Mouse (Mus musculus): ENCODE data around the gene Gapvd1. TPM values are rescaled to one million over a fixed set of nuclear protein-coding genes. Genes with fewer than 3 reads are reported as not detected.

Gapvd1 gene
- polyA plus RNA-seq, 1 experiment from 2014 or later, result 122 TPM

DNA sequence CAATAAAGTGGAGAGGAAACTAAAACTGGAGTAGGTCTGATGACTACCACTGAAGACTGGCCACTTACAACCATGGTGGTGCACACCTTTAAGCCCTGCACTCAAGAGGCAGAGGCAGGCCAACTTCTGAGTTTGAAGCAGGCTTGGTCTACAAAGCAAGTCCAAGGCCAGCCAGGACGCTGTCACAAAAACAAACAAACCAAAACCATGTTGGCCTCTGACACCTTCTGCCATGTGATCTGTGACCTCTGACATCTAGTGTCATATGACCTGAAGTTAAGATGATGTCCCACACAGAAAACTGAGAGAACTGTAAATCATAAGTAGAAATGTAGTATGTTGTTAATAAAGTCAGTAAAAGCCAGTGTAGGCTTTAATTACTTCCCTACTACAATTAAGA is 17.1 kb downstream of the Gapvd1 start:
- peaks cover 11% of the 10 kb centered on the region for H3K36me3 ChIP-seq

DNA sequence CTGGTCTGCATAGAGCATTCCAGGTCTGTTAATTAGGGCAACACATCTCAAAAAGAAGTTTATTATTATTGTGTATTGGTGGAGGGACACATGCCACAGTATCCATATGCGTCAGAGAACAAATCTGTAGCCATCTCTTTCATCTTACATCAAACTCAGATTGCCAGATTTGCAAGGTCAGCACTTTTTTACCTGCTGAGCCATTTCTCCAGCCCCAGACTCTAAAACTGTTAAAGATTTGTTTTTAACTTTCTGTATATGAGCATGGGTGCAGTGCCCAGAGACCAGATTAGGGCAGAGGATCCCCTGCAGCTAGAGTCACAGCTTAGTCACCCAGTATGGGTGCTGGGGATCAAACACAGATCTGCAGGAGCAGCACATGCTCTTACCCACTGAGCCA is 18.4 kb downstream of the Gapvd1 start:
- Histone ChIP-seq H3K27ac (no peak overlapping the region), H3K9ac (no peak overlapping the region), H3K27me3 (no peaks in the 10 kb centered on the region), H3K36me3 (peaks cover 4% of the 10 kb centered on the region; the same call in 1 of the 2 replicates), H3K4me2 (no peak overlapping the region), H3K4me1 (replicated peaks) (no peaks in the 10 kb centered on the region), H3K9me3 (no peaks in the 10 kb centered on the region), H3K4me3 (no peak overlapping the region)
- 83% methylated on average over 1 of the region's 1 CpGs for WGBS
- ATAC-seq (ENCODE audit: low FRiP score), result no peak

More for the DNA sequence above, 17.1 kb downstream of the Gapvd1 start:
- Histone ChIP-seq H3K4me2 (no peak overlapping the region), H3K27ac (no peak overlapping the region), H3K4me3 (no peak overlapping the region), H3K9me3 (no peaks in the 10 kb centered on the region), H3K27me3 (no peaks in the 10 kb centered on the region), H3K4me1 (replicated peaks) (no peaks in the 10 kb centered on the region), H3K9ac (no peak overlapping the region)
- no peak for ATAC-seq (ENCODE audit: low FRiP score)
- WGBS, result 69% methylated on average over 1 of the region's 1 CpGs

DNA sequence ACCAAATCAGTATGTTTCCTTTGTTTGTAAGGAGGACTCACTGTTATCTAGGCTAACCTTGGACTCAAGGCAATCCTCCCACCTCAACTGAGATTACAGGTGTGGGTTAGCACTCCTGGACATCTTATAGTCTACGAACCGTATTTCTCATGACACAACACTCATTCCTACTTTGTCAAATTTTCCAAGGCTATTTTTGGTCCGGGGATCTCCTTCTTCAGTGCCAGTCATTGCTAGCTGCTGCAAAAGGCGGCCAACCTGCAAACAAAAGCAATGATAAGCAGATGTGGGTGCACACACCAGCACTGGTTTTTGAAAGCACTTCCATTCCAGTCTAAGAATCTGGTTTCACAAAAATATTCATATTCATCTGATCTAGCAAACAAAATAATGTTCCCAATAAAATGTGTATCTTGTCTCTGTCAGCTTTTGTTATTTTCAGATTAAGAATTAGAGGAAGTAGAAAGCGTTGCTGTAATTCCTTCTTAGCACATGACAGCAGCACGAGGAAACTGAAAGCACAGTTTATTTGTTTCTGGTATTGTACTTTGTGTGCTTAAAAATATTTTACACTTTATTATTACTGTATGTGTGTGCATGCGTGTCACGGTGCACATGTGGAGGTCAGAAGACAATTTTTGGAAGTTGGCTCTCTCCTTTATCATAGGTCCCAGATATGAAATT is 27.8 kb downstream of the Gapvd1 start:
- no peaks in the 10 kb centered on the region for H3K9me3 ChIP-seq

DNA sequence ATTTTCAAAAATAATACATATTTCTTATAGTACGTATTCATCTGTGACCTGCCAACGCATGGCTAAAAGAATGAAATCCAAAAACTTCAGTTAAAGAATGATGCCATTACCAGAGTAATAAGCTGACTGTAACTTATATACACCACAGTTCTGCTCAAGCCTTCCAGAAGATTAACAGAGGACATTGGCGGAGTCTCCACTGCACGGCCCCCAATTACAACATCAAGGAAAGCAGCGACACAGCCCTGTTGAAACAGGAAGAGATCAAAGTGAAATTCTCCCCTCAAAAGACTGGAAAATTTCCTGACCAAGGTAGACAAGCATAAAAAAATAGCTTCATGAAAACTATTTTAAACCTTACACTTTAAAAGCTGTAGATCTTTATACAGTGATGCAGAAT is 29.8 kb downstream of the Gapvd1 start:
- H3K9ac ChIP-seq, result no peak overlapping the region
- H3K4me1 ChIP-seq (replicated peaks), result no peaks in the 10 kb centered on the region
- H3K4me2 ChIP-seq, result no peak overlapping the region
- no peak for ATAC-seq (ENCODE audit: low FRiP score)
- H3K4me3 ChIP-seq, result no peak overlapping the region
- WGBS, result 94% methylated on average over 5 of the region's 5 CpGs
- peaks cover 70% of the 10 kb centered on the region for H3K36me3 ChIP-seq
- no peak overlapping the region for H3K27ac ChIP-seq
- no peaks in the 10 kb centered on the region for H3K27me3 ChIP-seq
- H3K9me3 ChIP-seq, result no peaks in the 10 kb centered on the region

More for the DNA sequence above, 27.8 kb downstream of the Gapvd1 start:
- Histone ChIP-seq H3K4me2 (no peak overlapping the region), H3K27me3 (no peaks in the 10 kb centered on the region), H3K4me3 (no peak overlapping the region), H3K27ac (no peak overlapping the region), H3K9ac (no peak overlapping the region), H3K4me1 (replicated peaks) (no peaks in the 10 kb centered on the region), H3K36me3 (peaks cover 57% of the 10 kb centered on the region)
- 96% methylated on average over 8 of the region's 8 CpGs for WGBS
- ATAC-seq (ENCODE audit: low FRiP score), result no peak

DNA sequence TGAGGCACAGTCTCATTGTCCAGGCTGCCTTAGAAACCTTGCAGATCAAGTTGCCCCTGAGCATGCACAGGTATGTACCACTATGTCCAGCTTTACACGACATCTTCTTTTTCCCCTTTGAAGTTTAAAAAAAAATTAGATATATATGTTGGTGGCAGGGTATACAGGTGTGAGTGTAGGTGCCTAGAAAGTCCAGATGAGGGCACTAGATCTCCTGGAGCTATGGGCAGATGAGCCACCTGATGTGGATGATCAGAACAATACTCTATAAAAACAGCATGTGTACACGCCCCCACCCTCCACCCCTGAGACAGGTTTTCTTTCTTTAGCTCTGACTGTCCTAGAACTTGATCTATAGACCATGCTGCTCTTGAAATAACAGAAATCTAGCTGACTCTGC is 36.8 kb downstream of the Gapvd1 start:
- H3K27ac ChIP-seq, result no peak overlapping the region
- no peaks in the 10 kb centered on the region for H3K4me1 ChIP-seq (replicated peaks)
- WGBS, result 91% methylated on average over 2 of the region's 2 CpGs
- no peak overlapping the region for H3K4me2 ChIP-seq
- ATAC-seq (ENCODE audit: low FRiP score), result no peak
- H3K36me3 ChIP-seq, result peaks cover 66% of the 10 kb centered on the region
- H3K9ac ChIP-seq, result no peak overlapping the region
- no peak overlapping the region for H3K4me3 ChIP-seq
- H3K9me3 ChIP-seq, result no peaks in the 10 kb centered on the region
- H3K27me3 ChIP-seq, result no peaks in the 10 kb centered on the region

DNA sequence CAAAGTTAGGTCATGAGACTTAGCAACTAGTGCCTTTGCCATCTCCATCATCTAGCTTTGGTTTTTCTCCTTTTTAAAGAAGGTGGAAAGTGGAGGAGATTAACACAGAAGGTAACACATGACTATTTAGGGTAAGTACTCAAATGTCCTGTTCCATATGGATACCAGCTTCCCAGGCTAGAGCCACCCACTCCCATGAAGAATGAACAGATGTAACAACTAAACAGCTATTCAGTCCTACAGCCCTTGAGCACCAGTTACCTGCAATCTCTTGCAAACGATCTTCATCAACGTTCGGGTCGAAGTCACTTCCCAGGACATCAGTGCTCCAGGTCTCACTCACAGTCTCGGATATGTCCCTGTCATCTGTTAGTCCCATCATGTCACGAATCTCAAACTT is 43.1 kb downstream of the Gapvd1 start:
- Histone ChIP-seq H3K9ac (no peak overlapping the region), H3K9me3 (no peaks in the 10 kb centered on the region), H3K4me2 (no peak overlapping the region), H3K27ac (no peak overlapping the region), H3K4me1 (replicated peaks) (no peaks in the 10 kb centered on the region), H3K36me3 (peaks cover 83% of the 10 kb centered on the region), H3K27me3 (no peaks in the 10 kb centered on the region), H3K4me3 (no peak overlapping the region)
- WGBS, result 94% methylated on average over 6 of the region's 6 CpGs
- no peak for ATAC-seq (ENCODE audit: low FRiP score)

DNA sequence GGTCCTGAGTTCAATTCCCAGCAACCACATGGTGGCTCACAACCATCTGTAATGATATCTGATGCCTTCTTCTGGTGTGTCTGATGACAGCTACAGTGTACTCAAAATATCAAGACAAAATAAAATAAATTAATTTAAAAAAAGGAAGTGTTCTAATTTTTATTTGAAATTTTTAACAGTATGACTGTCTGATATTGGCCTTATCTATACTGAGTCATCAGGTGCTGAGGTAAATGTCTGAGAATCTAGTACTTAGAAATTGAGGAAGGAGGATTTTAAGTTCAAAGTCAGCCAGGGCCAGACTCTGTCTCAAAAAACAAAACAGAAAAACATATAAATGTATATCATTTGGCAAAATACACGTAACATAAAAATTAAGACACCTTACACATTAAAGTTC is 46.4 kb downstream of the Gapvd1 start:
- no peak overlapping the region for H3K9ac ChIP-seq
- H3K27ac ChIP-seq, result no peak overlapping the region
- no peak overlapping the region for H3K4me3 ChIP-seq
- no peaks in the 10 kb centered on the region for H3K4me1 ChIP-seq (replicated peaks)
- H3K4me2 ChIP-seq, result no peak overlapping the region
- no peak for ATAC-seq (ENCODE audit: low FRiP score)
- peaks cover 92% of the 10 kb centered on the region for H3K36me3 ChIP-seq
- H3K9me3 ChIP-seq, result no peaks in the 10 kb centered on the region
- WGBS, result 94% methylated on average over 1 of the region's 1 CpGs
- H3K27me3 ChIP-seq, result no peaks in the 10 kb centered on the region

DNA sequence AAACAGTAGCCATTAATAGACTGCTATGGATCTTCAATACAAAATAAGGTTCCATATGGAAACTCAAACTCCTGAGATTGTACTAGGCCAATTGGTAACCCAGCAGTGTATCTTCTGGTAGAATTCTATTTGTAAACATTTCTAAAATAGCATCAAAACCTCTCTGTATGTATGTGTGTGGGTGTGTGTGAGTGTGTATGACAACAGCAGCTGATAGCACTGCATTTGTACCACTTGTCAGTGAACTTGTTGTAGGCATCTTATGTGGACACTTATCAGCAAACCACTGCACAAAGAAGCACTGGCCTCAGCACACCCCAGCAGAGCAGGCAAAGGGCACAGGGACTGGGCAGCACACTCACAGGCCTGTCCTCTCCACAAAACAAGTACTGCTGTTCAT is 58.4 kb downstream of the Gapvd1 start:
- no peak overlapping the region for H3K27ac ChIP-seq
- H3K9me3 ChIP-seq, result no peaks in the 10 kb centered on the region
- H3K27me3 ChIP-seq, result no peaks in the 10 kb centered on the region
- H3K9ac ChIP-seq, result no peak overlapping the region
- H3K4me2 ChIP-seq, result no peak overlapping the region
- peaks cover 83% of the 10 kb centered on the region for H3K36me3 ChIP-seq
- H3K4me1 ChIP-seq (replicated peaks), result no peaks in the 10 kb centered on the region
- no peak overlapping the region for H3K4me3 ChIP-seq
- no peak for ATAC-seq (ENCODE audit: low FRiP score)

DNA sequence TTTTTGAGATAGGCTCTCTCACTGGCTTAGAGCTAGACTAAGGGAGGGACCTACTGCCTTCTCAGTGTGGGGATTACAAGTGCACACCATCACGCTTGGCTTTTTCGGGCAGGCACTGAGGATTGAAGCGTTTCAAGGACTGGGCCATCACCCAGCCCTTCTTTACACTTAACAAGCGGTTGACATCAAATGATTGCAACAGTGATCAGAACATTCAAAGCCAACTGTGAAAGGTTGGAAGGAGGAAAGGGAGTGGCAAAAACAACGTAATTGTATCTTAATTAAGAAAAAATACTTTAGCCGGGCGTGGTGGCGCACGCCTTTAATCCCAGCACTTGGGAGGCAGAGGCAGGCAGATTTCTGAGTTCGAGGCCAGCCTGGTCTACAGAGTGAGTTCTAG is 62.2 kb downstream of the Gapvd1 start:
- no peak overlapping the region for H3K4me3 ChIP-seq
- H3K4me2 ChIP-seq, result no peak overlapping the region
- no peaks in the 10 kb centered on the region for H3K27me3 ChIP-seq
- peaks cover 83% of the 10 kb centered on the region for H3K36me3 ChIP-seq
- ATAC-seq (ENCODE audit: low FRiP score), result no peak
- no peaks in the 10 kb centered on the region for H3K4me1 ChIP-seq (replicated peaks)
- H3K27ac ChIP-seq, result no peak overlapping the region
- H3K9ac ChIP-seq, result no peak overlapping the region
- no peaks in the 10 kb centered on the region for H3K9me3 ChIP-seq
- WGBS, result 96% methylated on average over 10 of the region's 10 CpGs

DNA sequence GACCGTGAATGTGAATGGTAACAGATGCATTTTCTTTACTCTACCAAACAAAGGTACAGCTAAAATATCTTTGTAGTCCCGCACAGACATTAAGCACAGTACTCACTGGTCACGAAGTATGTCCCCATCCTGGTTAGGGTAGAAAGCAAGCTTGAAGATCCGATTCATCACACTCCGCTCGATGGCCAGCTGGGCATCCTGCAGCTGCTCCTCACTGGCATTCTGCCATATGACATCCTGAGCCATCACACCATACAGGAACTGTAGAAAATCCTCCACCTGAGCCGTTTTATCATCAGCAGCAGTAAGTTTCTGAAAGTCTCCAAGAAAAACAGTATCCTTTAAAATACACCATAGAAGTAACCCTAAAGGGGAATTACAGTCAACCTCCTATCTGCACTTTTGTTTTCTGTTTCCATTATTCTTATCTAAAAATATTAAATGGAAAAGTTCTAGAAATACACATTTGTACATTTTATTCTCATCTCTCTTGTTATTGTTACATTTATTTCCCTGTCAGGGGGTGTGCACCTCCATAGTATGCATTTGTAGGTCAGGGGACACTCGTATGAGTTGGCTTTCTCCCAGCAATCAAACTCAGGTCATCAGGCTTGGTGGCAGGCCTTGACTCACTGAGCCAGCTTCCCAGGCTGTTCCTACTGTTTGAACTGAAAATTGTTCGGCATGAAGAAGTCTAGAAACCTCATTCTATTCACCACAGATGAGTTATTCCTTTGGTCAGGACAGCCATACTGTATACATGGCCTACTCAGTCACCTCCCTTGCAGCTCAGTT is 70.8 kb downstream of the Gapvd1 start:
- Histone ChIP-seq H3K4me1 (replicated peaks) (no peaks in the 10 kb centered on the region), H3K4me2 (no peak overlapping the region), H3K27me3 (no peaks in the 10 kb centered on the region), H3K9ac (no peak overlapping the region), H3K4me3 (no peak overlapping the region), H3K36me3 (peaks cover 78% of the 10 kb centered on the region), H3K9me3 (no peaks in the 10 kb centered on the region), H3K27ac (no peak overlapping the region)
- ATAC-seq (ENCODE audit: low FRiP score), result no peak
- WGBS, result 78% methylated on average over 9 of the region's 9 CpGs

DNA sequence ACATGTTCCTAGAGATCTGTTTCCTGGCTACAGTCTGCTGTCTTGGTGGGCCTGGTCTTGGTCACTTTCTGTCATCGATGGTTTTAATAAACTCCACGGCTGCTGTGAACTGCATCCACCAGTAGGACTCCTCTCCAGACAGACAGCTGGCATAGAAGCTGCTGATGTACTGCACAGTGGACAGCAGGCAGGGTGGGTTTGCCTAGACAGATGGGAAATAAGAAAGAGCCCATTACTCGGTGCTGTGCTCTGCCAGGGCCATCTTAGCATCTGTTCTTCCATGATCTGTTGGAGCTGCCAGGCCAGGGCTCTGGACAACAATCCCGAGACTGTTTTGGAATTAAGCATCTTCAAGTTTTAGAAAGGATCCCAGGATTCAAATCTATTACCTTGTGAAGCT is 77.1 kb downstream of the Gapvd1 start:
- Histone ChIP-seq H3K36me3 (peaks cover 68% of the 10 kb centered on the region), H3K4me2 (no peak overlapping the region), H3K9ac (no peak overlapping the region), H3K4me1 (replicated peaks) (no peaks in the 10 kb centered on the region), H3K27me3 (no peaks in the 10 kb centered on the region), H3K9me3 (no peaks in the 10 kb centered on the region), H3K27ac (no peak overlapping the region), H3K4me3 (no peak overlapping the region)
- no peak for ATAC-seq (ENCODE audit: low FRiP score)
- 93% methylated on average over 4 of the region's 4 CpGs for WGBS

DNA sequence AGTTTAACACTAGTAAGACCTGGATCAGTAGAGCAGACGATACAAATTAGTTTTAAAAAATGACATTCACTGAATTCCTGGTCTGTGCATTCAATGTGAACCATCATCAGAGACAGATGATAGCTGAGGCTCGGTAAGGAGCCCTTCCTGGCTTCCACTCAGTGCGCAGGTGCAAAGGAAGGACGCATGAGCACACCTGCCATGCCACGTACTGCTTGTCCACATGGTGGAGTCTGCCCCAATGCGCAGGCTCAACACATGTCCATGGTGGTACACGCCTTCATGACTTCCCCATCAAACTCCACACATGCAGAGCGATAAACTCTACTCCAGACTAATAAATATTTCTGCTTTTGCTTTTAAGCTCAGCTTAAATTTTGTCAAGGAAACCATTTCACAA is 78.0 kb downstream of the Gapvd1 start:
- 96% methylated on average over 8 of the region's 8 CpGs for WGBS
- ATAC-seq (ENCODE audit: low FRiP score), result no peak
- H3K27me3 ChIP-seq, result no peaks in the 10 kb centered on the region
- H3K4me2 ChIP-seq, result no peak overlapping the region
- no peaks in the 10 kb centered on the region for H3K9me3 ChIP-seq
- 0 out of 2 replicates have a peak, but pooled peaks cover 1% of the 10 kb centered on the region for H3K4me1 ChIP-seq (replicated peaks)
- peaks cover 59% of the 10 kb centered on the region for H3K36me3 ChIP-seq
- no peak overlapping the region for H3K27ac ChIP-seq
- no peak overlapping the region for H3K4me3 ChIP-seq
- H3K9ac ChIP-seq, result no peak overlapping the region

DNA sequence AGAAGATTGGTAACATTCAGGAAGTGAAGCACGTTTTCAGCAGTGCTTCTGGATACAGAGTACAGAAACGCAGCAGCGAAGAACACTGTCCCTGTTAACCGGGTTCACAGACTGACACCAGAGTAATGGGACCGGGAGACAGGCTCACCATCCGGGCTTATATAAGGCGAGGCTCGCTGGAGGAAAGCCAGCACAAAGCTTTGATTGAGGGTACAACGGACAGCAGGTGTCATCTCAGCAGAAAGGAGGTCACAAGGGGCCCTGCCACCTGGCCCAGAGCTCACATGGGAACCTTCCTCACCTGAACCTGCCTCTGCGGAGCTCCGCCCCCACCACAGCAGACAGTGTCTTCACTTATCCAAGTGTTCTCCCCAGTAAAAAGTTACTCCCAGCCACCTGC is 81.2 kb downstream of the Gapvd1 start:
- Histone ChIP-seq H3K4me2 (no peak overlapping the region), H3K9me3 (no peaks in the 10 kb centered on the region), H3K4me1 (replicated peaks) (peaks cover 15% of the 10 kb centered on the region), H3K9ac (no peak overlapping the region), H3K27me3 (no peaks in the 10 kb centered on the region), H3K4me3 (no peak overlapping the region), H3K36me3 (peaks cover 44% of the 10 kb centered on the region), H3K27ac (no peak overlapping the region)
- WGBS, result 89% methylated on average over 11 of the region's 11 CpGs
- no peak for ATAC-seq (ENCODE audit: low FRiP score)
